Mouse (Mus musculus): ENCODE measurements at regions not wholly inside any gene's neighbourhood (a gene's known extent, or its start where the extent isn't known, plus 50 kb on each side); places are given as distances from the start of the nearest gene placed in this dataset.
"Not testable (repeated sequence)": the region's sequence is repeated elsewhere in the genome, so short reads cannot be mapped to it uniquely, and the experiment has no call there.

- no peak for ATAC-seq
Observed at GRCm38 (mm10) chr1:145910637-145911369, 583.8 kb upstream of the Brinp3 start.

GRCm38 (mm10) chr1:145935798-145936197 lies 558.8 kb upstream of the Brinp3 start:
- H3K4me3 ChIP-seq (ENCODE audit: low read length) = no peak overlapping the region
- H3K4me2 ChIP-seq (ENCODE audit: low read depth, low read length) = no peak overlapping the region
- 85% methylated on average over 5 of the region's 5 CpGs for WGBS
- no peak overlapping the region for H3K27ac ChIP-seq (ENCODE audit: low read length)
- no peaks in the 10 kb centered on the region for H3K9me3 ChIP-seq (ENCODE audit: control insufficient read depth, low read length)
- no peaks in the 10 kb centered on the region for H3K27me3 ChIP-seq (replicated peaks; ENCODE audit: control insufficient read depth, insufficient read depth, low read length)
- no peaks in the 10 kb centered on the region for H3K36me3 ChIP-seq (ENCODE audit: control insufficient read depth, insufficient read depth, low read length)
- H3K4me1 ChIP-seq (ENCODE audit: control insufficient read depth, insufficient read depth, low read length) = no peaks in the 10 kb centered on the region
- ATAC-seq = no peak
- no peak overlapping the region for H3K9ac ChIP-seq (ENCODE audit: low read depth, low read length)

More at GRCm38 (mm10) chr1:145910637-145911369, 583.8 kb upstream of the Brinp3 start:
- WGBS = 62% methylated on average over 3 of the region's 3 CpGs
- Histone ChIP-seq H3K9me3 (ENCODE audit: control insufficient read depth, low read length) (no peaks in the 10 kb centered on the region), H3K27me3 (replicated peaks; ENCODE audit: control insufficient read depth, insufficient read depth, low read length) (no peaks in the 10 kb centered on the region), H3K4me1 (ENCODE audit: control insufficient read depth, insufficient read depth, low read length) (no peaks in the 10 kb centered on the region), H3K4me2 (ENCODE audit: low read depth, low read length) (no peak overlapping the region), H3K27ac (ENCODE audit: low read length) (no peak overlapping the region), H3K4me3 (ENCODE audit: low read length) (no peak overlapping the region), H3K36me3 (ENCODE audit: control insufficient read depth, insufficient read depth, low read length) (no peaks in the 10 kb centered on the region), H3K9ac (ENCODE audit: low read depth, low read length) (no peak overlapping the region)

- WGBS = 84% methylated on average over 5 of the region's 5 CpGs
- H3K27me3 ChIP-seq (replicated peaks; ENCODE audit: control insufficient read depth, insufficient read depth, low read length); ATAC-seq; H3K4me2 ChIP-seq (ENCODE audit: low read depth, low read length); H3K4me1 ChIP-seq (ENCODE audit: control insufficient read depth, insufficient read depth, low read length); H3K9me3 ChIP-seq (ENCODE audit: control insufficient read depth, low read length); H3K36me3 ChIP-seq (ENCODE audit: control insufficient read depth, insufficient read depth, low read length); H3K27ac ChIP-seq (ENCODE audit: low read length); H3K4me3 ChIP-seq (ENCODE audit: low read length); H3K9ac ChIP-seq (ENCODE audit: low read depth, low read length): not testable (repeated sequence)
Observed at GRCm38 (mm10) chr1:145957762-145958161, 536.8 kb upstream of the Brinp3 start.

GRCm38 (mm10) chr1:145962303-145962702 lies 532.3 kb upstream of the Brinp3 start:
- no peak overlapping the region for H3K4me2 ChIP-seq (ENCODE audit: low read depth, low read length)
- no peaks in the 10 kb centered on the region for H3K27me3 ChIP-seq (replicated peaks; ENCODE audit: control insufficient read depth, insufficient read depth, low read length)
- H3K9me3 ChIP-seq (ENCODE audit: control insufficient read depth, low read length) = no peaks in the 10 kb centered on the region
- no peaks in the 10 kb centered on the region for H3K36me3 ChIP-seq (ENCODE audit: control insufficient read depth, insufficient read depth, low read length)
- peak; percentile 59; the same call in 1 of the 2 replicates for ATAC-seq
- no peaks in the 10 kb centered on the region for H3K4me1 ChIP-seq (ENCODE audit: control insufficient read depth, insufficient read depth, low read length)
- no peak overlapping the region for H3K4me3 ChIP-seq (ENCODE audit: low read length)
- H3K9ac ChIP-seq (ENCODE audit: low read depth, low read length) = no peak overlapping the region
- no peak overlapping the region for H3K27ac ChIP-seq (ENCODE audit: low read length)

- H3K27ac ChIP-seq (ENCODE audit: low read length) = no peak overlapping the region
- H3K36me3 ChIP-seq (ENCODE audit: control insufficient read depth, insufficient read depth, low read length) = no peaks in the 10 kb centered on the region
Observed at GRCm38 (mm10) chr1:145968026-145968425, 526.5 kb upstream of the Brinp3 start.

GRCm38 (mm10) chr1:145972416-145972815 lies 522.1 kb upstream of the Brinp3 start:
- Histone ChIP-seq H3K27me3 (replicated peaks; ENCODE audit: control insufficient read depth, insufficient read depth, low read length) (no peaks in the 10 kb centered on the region), H3K36me3 (ENCODE audit: control insufficient read depth, insufficient read depth, low read length) (no peaks in the 10 kb centered on the region), H3K4me3 (ENCODE audit: low read length) (no peak overlapping the region), H3K4me1 (ENCODE audit: control insufficient read depth, insufficient read depth, low read length) (no peaks in the 10 kb centered on the region), H3K27ac (ENCODE audit: low read length) (no peak overlapping the region), H3K9me3 (ENCODE audit: control insufficient read depth, low read length) (no peaks in the 10 kb centered on the region), H3K4me2 (ENCODE audit: low read depth, low read length) (no peak overlapping the region), H3K9ac (ENCODE audit: low read depth, low read length) (no peak overlapping the region)
- ATAC-seq = no peak
- 60% methylated on average over 2 of the region's 2 CpGs for WGBS

More at GRCm38 (mm10) chr1:145968026-145968425, 526.5 kb upstream of the Brinp3 start:
- Histone ChIP-seq H3K4me2 (ENCODE audit: low read depth, low read length) (no peak overlapping the region), H3K9ac (ENCODE audit: low read depth, low read length) (no peak overlapping the region), H3K9me3 (ENCODE audit: control insufficient read depth, low read length) (no peaks in the 10 kb centered on the region), H3K4me1 (ENCODE audit: control insufficient read depth, insufficient read depth, low read length) (no peaks in the 10 kb centered on the region), H3K4me3 (ENCODE audit: low read length) (no peak overlapping the region), H3K27me3 (replicated peaks; ENCODE audit: control insufficient read depth, insufficient read depth, low read length) (no peaks in the 10 kb centered on the region)
- ATAC-seq = no peak

- Histone ChIP-seq H3K9ac (ENCODE audit: low read depth, low read length) (no peak overlapping the region), H3K27ac (ENCODE audit: low read length) (no peak overlapping the region), H3K4me2 (ENCODE audit: low read depth, low read length) (no peak overlapping the region), H3K4me3 (ENCODE audit: low read length) (no peak overlapping the region), H3K36me3 (ENCODE audit: control insufficient read depth, insufficient read depth, low read length) (no peaks in the 10 kb centered on the region), H3K9me3 (ENCODE audit: control insufficient read depth, low read length) (no peaks in the 10 kb centered on the region), H3K4me1 (ENCODE audit: control insufficient read depth, insufficient read depth, low read length) (no peaks in the 10 kb centered on the region), H3K27me3 (replicated peaks; ENCODE audit: control insufficient read depth, insufficient read depth, low read length) (no peaks in the 10 kb centered on the region)
- ATAC-seq = no peak
- WGBS = 90% methylated on average over 1 of the region's 1 CpGs
Observed at GRCm38 (mm10) chr1:146002010-146002409, 492.6 kb upstream of the Brinp3 start.

- no peak overlapping the region for H3K4me2 ChIP-seq (ENCODE audit: low read depth, low read length)
- H3K4me1 ChIP-seq (ENCODE audit: control insufficient read depth, insufficient read depth, low read length) = no peaks in the 10 kb centered on the region
- H3K27ac ChIP-seq (ENCODE audit: low read length) = no peak overlapping the region
- H3K36me3 ChIP-seq (ENCODE audit: control insufficient read depth, insufficient read depth, low read length) = no peaks in the 10 kb centered on the region
- H3K27me3 ChIP-seq (replicated peaks; ENCODE audit: control insufficient read depth, insufficient read depth, low read length) = no peaks in the 10 kb centered on the region
- H3K9me3 ChIP-seq (ENCODE audit: control insufficient read depth, low read length) = no peaks in the 10 kb centered on the region
- 86% methylated on average over 2 of the region's 2 CpGs for WGBS
- H3K4me3 ChIP-seq (ENCODE audit: low read length) = no peak overlapping the region
- no peak for ATAC-seq
- no peak overlapping the region for H3K9ac ChIP-seq (ENCODE audit: low read depth, low read length)
Observed at GRCm38 (mm10) chr1:146015075-146015474, 479.5 kb upstream of the Brinp3 start.

GRCm38 (mm10) chr1:146026660-146027059 lies 467.9 kb upstream of the Brinp3 start:
- Histone ChIP-seq H3K9me3 (ENCODE audit: control insufficient read depth, low read length) (no peaks in the 10 kb centered on the region), H3K4me1 (ENCODE audit: control insufficient read depth, insufficient read depth, low read length) (no peaks in the 10 kb centered on the region), H3K27me3 (replicated peaks; ENCODE audit: control insufficient read depth, insufficient read depth, low read length) (no peaks in the 10 kb centered on the region), H3K4me2 (ENCODE audit: low read depth, low read length) (no peak overlapping the region), H3K9ac (ENCODE audit: low read depth, low read length) (no peak overlapping the region), H3K4me3 (ENCODE audit: low read length) (no peak overlapping the region), H3K27ac (ENCODE audit: low read length) (no peak overlapping the region), H3K36me3 (ENCODE audit: control insufficient read depth, insufficient read depth, low read length) (no peaks in the 10 kb centered on the region)
- ATAC-seq = no peak

GRCm38 (mm10) chr1:146027650-146028049 lies 466.9 kb upstream of the Brinp3 start:
- no peak overlapping the region for H3K27ac ChIP-seq (ENCODE audit: low read length)
- no peaks in the 10 kb centered on the region for H3K9me3 ChIP-seq (ENCODE audit: control insufficient read depth, low read length)
- H3K4me2 ChIP-seq (ENCODE audit: low read depth, low read length) = no peak overlapping the region
- no peaks in the 10 kb centered on the region for H3K36me3 ChIP-seq (ENCODE audit: control insufficient read depth, insufficient read depth, low read length)
- H3K27me3 ChIP-seq (replicated peaks; ENCODE audit: control insufficient read depth, insufficient read depth, low read length) = no peaks in the 10 kb centered on the region
- H3K4me1 ChIP-seq (ENCODE audit: control insufficient read depth, insufficient read depth, low read length) = no peaks in the 10 kb centered on the region
- no peak overlapping the region for H3K9ac ChIP-seq (ENCODE audit: low read depth, low read length)
- 79% methylated on average over 4 of the region's 4 CpGs for WGBS
- no peak for ATAC-seq
- no peak overlapping the region for H3K4me3 ChIP-seq (ENCODE audit: low read length)
